In genomic region chr9:31252182-31252799, GRCm38 (mm10) we compare ENCODE assay signal across 8 mouse cellular contexts. TPM values are rescaled to one million over a fixed set of nuclear protein-coding genes. Genes with fewer than 3 reads are reported as not detected.
DNase-seq lines count a peak whose midpoint lies in the region; ATAC-seq lines count a peak whose summit lies in the region.

No protein-coding gene starts in this region.

- H3K4me1 ChIP-seq in midbrain, embryonic 11.5 days (ENCODE audit: control insufficient read depth, insufficient read depth, low read length): no peaks in the 10 kb centered on the region
- no peaks in the 10 kb centered on the region for H3K4me1 ChIP-seq in midbrain, embryonic 16.5 days (ENCODE audit: control insufficient read depth, insufficient read depth, low read length)
- no peaks in the 10 kb centered on the region for H3K4me1 ChIP-seq in neural tube, embryonic 15.5 days
- H3K4me1 ChIP-seq in hindbrain, embryonic 13.5 days (replicated peaks): no peaks in the 10 kb centered on the region

- no peaks in the 10 kb centered on the region for H3K9me3 ChIP-seq in midbrain, embryonic 11.5 days (ENCODE audit: control insufficient read depth, low read length)
- H3K9me3 ChIP-seq in midbrain, embryonic 16.5 days (replicated peaks; ENCODE audit: control insufficient read depth, low read length, poor library complexity, severe bottlenecking): no peaks in the 10 kb centered on the region
- H3K9me3 ChIP-seq in neural tube, embryonic 15.5 days (replicated peaks): no peaks in the 10 kb centered on the region
- no peaks in the 10 kb centered on the region for H3K9me3 ChIP-seq in hindbrain, embryonic 13.5 days

- H3K4me2 ChIP-seq in midbrain, embryonic 11.5 days: no peak overlapping the region
- no peak overlapping the region for H3K4me2 ChIP-seq in midbrain, embryonic 16.5 days (ENCODE audit: low read length)
- H3K4me2 ChIP-seq in neural tube, embryonic 15.5 days: no peak overlapping the region
- no peak overlapping the region for H3K4me2 ChIP-seq in hindbrain, embryonic 13.5 days

- no peak overlapping the region for H3K27ac ChIP-seq in midbrain, embryonic 11.5 days (ENCODE audit: low read depth, low read length)
- no peak overlapping the region for H3K27ac ChIP-seq in midbrain, embryonic 16.5 days (ENCODE audit: low read length)
- no peak overlapping the region for H3K27ac ChIP-seq in neural tube, embryonic 15.5 days (replicated peaks)
- no peak overlapping the region for H3K27ac ChIP-seq in hindbrain, embryonic 13.5 days

- H3K27me3 ChIP-seq in midbrain, embryonic 11.5 days (ENCODE audit: control insufficient read depth, insufficient read depth, low read length): no peaks in the 10 kb centered on the region
- no peaks in the 10 kb centered on the region for H3K27me3 ChIP-seq in midbrain, embryonic 16.5 days (ENCODE audit: control insufficient read depth, insufficient read depth, low read depth, low read length)
- H3K27me3 ChIP-seq in neural tube, embryonic 15.5 days (replicated peaks): no peaks in the 10 kb centered on the region
- no peaks in the 10 kb centered on the region for H3K27me3 ChIP-seq in hindbrain, embryonic 13.5 days

- WGBS in midbrain, embryonic 11.5 days: 86% methylated on average over 10 of the region's 10 CpGs
- 79% methylated on average over 10 of the region's 10 CpGs for WGBS in midbrain, embryonic 16.5 days
- 82% methylated on average over 10 of the region's 10 CpGs for WGBS in neural tube, embryonic 15.5 days
- 79% methylated on average over 10 of the region's 10 CpGs for WGBS in hindbrain, embryonic 13.5 days

- H3K36me3 ChIP-seq in midbrain, embryonic 11.5 days (ENCODE audit: control insufficient read depth, insufficient read depth, low read length): no peaks in the 10 kb centered on the region
- H3K36me3 ChIP-seq in midbrain, embryonic 16.5 days (ENCODE audit: control insufficient read depth, insufficient read depth, low read length): no peaks in the 10 kb centered on the region
- H3K36me3 ChIP-seq in neural tube, embryonic 15.5 days: no peaks in the 10 kb centered on the region
- H3K36me3 ChIP-seq in hindbrain, embryonic 13.5 days: no peaks in the 10 kb centered on the region

- H3K4me3 ChIP-seq in midbrain, embryonic 11.5 days (ENCODE audit: low read depth, low read length): no peak overlapping the region
- no peak overlapping the region for H3K4me3 ChIP-seq in midbrain, embryonic 16.5 days (ENCODE audit: low read depth, low read length)
- H3K4me3 ChIP-seq in neural tube, embryonic 15.5 days (replicated peaks): no peak overlapping the region
- no peak overlapping the region for H3K4me3 ChIP-seq in hindbrain, embryonic 13.5 days

- H3K9ac ChIP-seq in midbrain, embryonic 11.5 days (ENCODE audit: low read length): no peak overlapping the region
- H3K9ac ChIP-seq in midbrain, embryonic 16.5 days (ENCODE audit: low read depth, low read length): no peak overlapping the region
- no peak overlapping the region for H3K9ac ChIP-seq in neural tube, embryonic 15.5 days (replicated peaks)
- no peak overlapping the region for H3K9ac ChIP-seq in hindbrain, embryonic 13.5 days

- peak; percentile 41 for DNase-seq in midbrain, embryonic 11.5 days (ENCODE audit: low spot score, missing footprints)
- peak; percentile 27 to 43 for DNase-seq in kidney, postnatal 4 days
- DNase-seq in spleen, adult 18-20 months: peak; percentile 39 to 58
- DNase-seq in left cerebral cortex, adult 9 months (ENCODE audit: low spot score in 2 of 2): no peak

- ATAC-seq in midbrain, embryonic 11.5 days (ENCODE audit: low FRiP score): no peak
- no peak for ATAC-seq in midbrain, embryonic 16.5 days
- ATAC-seq in erythroid progenitor cell, adult 5-6 weeks (replicated peaks; ENCODE audit: low FRiP score, poor library complexity, severe bottlenecking): peak; percentile 87
- no peak for ATAC-seq in neural tube, embryonic 15.5 days (ENCODE audit: low FRiP score)
- no peak for ATAC-seq in hindbrain, embryonic 13.5 days (ENCODE audit: low FRiP score)

RNA-seq across cellular contexts. Expression of gene Prdm10, which starts 28.0 kb away (rescaled TPM):
- polyA plus RNA-seq in midbrain, embryonic 11.5 days (2014; fragmentation: Nextera tagmentation; extraction: Ambion mirVana): 6.8 and 7.9 TPM in 2 replicates
- 9.4 and 9.6 TPM in 2 replicates for polyA plus RNA-seq in midbrain, embryonic 16.5 days (2015; fragmentation: Nextera tagmentation; extraction: Ambion mirVana)
- total RNA-seq in erythroid progenitor cell, adult 5-6 weeks (2015; ENCODE audit: low replicate concordance): 25.6 and 25.9 TPM in 2 replicates
- total RNA-seq in erythroid progenitor cell, adult 5-6 weeks (2017; ENCODE audit: low replicate concordance): 30.8 and 32.2 TPM in 2 replicates
- 6.4 and 7.3 TPM in 2 replicates for polyA plus RNA-seq in neural tube, embryonic 15.5 days (2015; fragmentation: Nextera tagmentation; extraction: Ambion mirVana)
- 7.9 and 8.6 TPM in 2 replicates for polyA plus RNA-seq in hindbrain, embryonic 13.5 days (2015; fragmentation: Nextera tagmentation; extraction: Ambion mirVana)

RNA-seq across cellular contexts. Expression of gene Aplp2, which starts 40.7 kb away (rescaled TPM):
- polyA plus RNA-seq in midbrain, embryonic 11.5 days (2014; fragmentation: Nextera tagmentation; extraction: Ambion mirVana): 233 and 256 TPM in 2 replicates
- 361 and 403 TPM in 2 replicates for polyA plus RNA-seq in midbrain, embryonic 16.5 days (2015; fragmentation: Nextera tagmentation; extraction: Ambion mirVana)
- 268 and 297 TPM in 2 replicates for total RNA-seq in erythroid progenitor cell, adult 5-6 weeks (2015; ENCODE audit: low replicate concordance)
- total RNA-seq in erythroid progenitor cell, adult 5-6 weeks (2017; ENCODE audit: low replicate concordance): 307 and 428 TPM in 2 replicates
- 450 and 456 TPM in 2 replicates for polyA plus RNA-seq in neural tube, embryonic 15.5 days (2015; fragmentation: Nextera tagmentation; extraction: Ambion mirVana)
- 307 and 315 TPM in 2 replicates for polyA plus RNA-seq in hindbrain, embryonic 13.5 days (2015; fragmentation: Nextera tagmentation; extraction: Ambion mirVana)

Comparison
In these comparisons a context has a peak if more than half of its experiments do, and no peak if none do; other contexts are left out.
1. DNase-seq: peak in midbrain, embryonic 11.5 days (single experiment), kidney, postnatal 4 days (2 of 2) and spleen, adult 18-20 months (2 of 2); none in left cerebral cortex, adult 9 months (0 of 2).